Mouse (Mus musculus) ES-Bruce4 (cell line): ENCODE measurements around the gene Ldlrad3.

Source experiments
- CTCF ChIP-seq: IDR thresholded peaks from one replicate; pipeline ENCODE4 v1.8.1; 2011; ENCODE audit warnings: low read depth, low read length
- EP300 ChIP-seq: IDR thresholded peaks from 2 replicates; pipeline ENCODE4 v1.6.1; 2011; ENCODE audit warnings: low read depth, low read length; ENCODE audit not compliant: insufficient read depth
- POLR2A ChIP-seq: IDR thresholded peaks from one replicate; pipeline ENCODE4 v1.8.1; 2011; ENCODE audit warnings: low read length; ENCODE audit not compliant: insufficient read depth

GRCm38 (mm10) chr2:102148093-102148492, 38.1 kb downstream of the Ldlrad3 start:
- TF ChIP-seq POLR2A (no peak), CTCF (no peak), EP300 (no peak)
